Mouse (Mus musculus): ENCODE results near the gene Mapre3. TPM values are rescaled to one million over a fixed set of nuclear protein-coding genes. Genes with fewer than 3 reads are reported as not detected.

The Mapre3 gene
- polyA plus RNA-seq (2014; fragmentation: Nextera tagmentation; extraction: Ambion mirVana) = 14.2 and 17.9 TPM in 2 replicates

GRCm38 (mm10) chr5:30814424-30815119 is at the start of gene Mapre3:
Mapre3 (plus strand) TSS chr5:30814641.
- no peak within 1 kb of the TSS for H3K27ac ChIP-seq (ENCODE audit: low read depth, low read length)
- H3K27me3 ChIP-seq (ENCODE audit: control insufficient read depth, insufficient read depth, low read length) = peaks cover 10% of the 10 kb centered on the region
- peak within 1 kb of the TSS; percentile 82 for H3K9ac ChIP-seq (ENCODE audit: low read depth, low read length)
- no peaks in the 10 kb centered on the region for H3K9me3 ChIP-seq (replicated peaks; ENCODE audit: control insufficient read depth, low read length)
- H3K36me3 ChIP-seq (ENCODE audit: control insufficient read depth, insufficient read depth, low read length) = no peaks in the 10 kb centered on the region
- H3K4me2 ChIP-seq = peak within 1 kb of the TSS; percentile 89
- ATAC-seq (replicated peaks; ENCODE audit: insufficient number of reproducible peaks, low FRiP score, low TSS enrichment) = peak; percentile 91
- H3K4me1 ChIP-seq (ENCODE audit: control insufficient read depth, insufficient read depth, low read length) = peaks cover 2% of the 10 kb centered on the region; the same call in 1 of the 2 replicates
- peak within 1 kb of the TSS; percentile 86 for H3K4me3 ChIP-seq (ENCODE audit: low read depth, low read length)
- WGBS (ENCODE audit: insufficient replicate concordance) = under 1% methylated on average over 59 of the region's 59 CpGs

GRCm38 (mm10) chr5:30765596-30766370 is 48.7 kb upstream of the Mapre3 start:
- H3K27me3 ChIP-seq (ENCODE audit: control insufficient read depth, insufficient read depth, low read length) = no peaks in the 10 kb centered on the region
- H3K36me3 ChIP-seq (ENCODE audit: control insufficient read depth, insufficient read depth, low read length) = no peaks in the 10 kb centered on the region
- no peaks in the 10 kb centered on the region for H3K9me3 ChIP-seq (replicated peaks; ENCODE audit: control insufficient read depth, low read length)
- H3K9ac ChIP-seq (ENCODE audit: low read depth, low read length) = no peak overlapping the region
- no peak for ATAC-seq (replicated peaks; ENCODE audit: insufficient number of reproducible peaks, low FRiP score, low TSS enrichment)
- H3K4me3 ChIP-seq (ENCODE audit: low read depth, low read length) = no peak overlapping the region
- 58% methylated on average over 12 of the region's 12 CpGs for WGBS (ENCODE audit: insufficient replicate concordance)
- no peak overlapping the region; the same call in 1 of the 2 replicates for H3K4me2 ChIP-seq
- H3K4me1 ChIP-seq (ENCODE audit: control insufficient read depth, insufficient read depth, low read length) = peaks cover 24% of the 10 kb centered on the region
- H3K27ac ChIP-seq (ENCODE audit: low read depth, low read length) = no peak overlapping the region

GRCm38 (mm10) chr5:30768082-30768481 is 46.4 kb upstream of the Mapre3 start:
- no peak for ATAC-seq (replicated peaks; ENCODE audit: insufficient number of reproducible peaks, low FRiP score, low TSS enrichment)
- no peak overlapping the region; the same call in 1 of the 2 replicates for H3K4me2 ChIP-seq
- no peak overlapping the region for H3K9ac ChIP-seq (ENCODE audit: low read depth, low read length)
- no peaks in the 10 kb centered on the region for H3K36me3 ChIP-seq (ENCODE audit: control insufficient read depth, insufficient read depth, low read length)
- H3K27me3 ChIP-seq (ENCODE audit: control insufficient read depth, insufficient read depth, low read length) = no peaks in the 10 kb centered on the region
- H3K4me1 ChIP-seq (ENCODE audit: control insufficient read depth, insufficient read depth, low read length) = peaks cover 24% of the 10 kb centered on the region
- H3K27ac ChIP-seq (ENCODE audit: low read depth, low read length) = peak overlapping the region; percentile 29; the same call in 1 of the 2 replicates
- H3K4me3 ChIP-seq (ENCODE audit: low read depth, low read length) = no peak overlapping the region
- 69% methylated on average over 4 of the region's 4 CpGs for WGBS (ENCODE audit: insufficient replicate concordance)
- no peaks in the 10 kb centered on the region for H3K9me3 ChIP-seq (replicated peaks; ENCODE audit: control insufficient read depth, low read length)

- H3K9me3 ChIP-seq (replicated peaks; ENCODE audit: control insufficient read depth, low read length) = no peaks in the 10 kb centered on the region
- 16% methylated on average over 9 of the region's 9 CpGs for WGBS (ENCODE audit: insufficient replicate concordance)
- H3K9ac ChIP-seq (ENCODE audit: low read depth, low read length) = no peak overlapping the region
- H3K27me3 ChIP-seq (ENCODE audit: control insufficient read depth, insufficient read depth, low read length) = no peaks in the 10 kb centered on the region
- H3K27ac ChIP-seq (ENCODE audit: low read depth, low read length) = no peak overlapping the region
- no peak overlapping the region for H3K4me2 ChIP-seq
- H3K36me3 ChIP-seq (ENCODE audit: control insufficient read depth, insufficient read depth, low read length) = no peaks in the 10 kb centered on the region
- H3K4me1 ChIP-seq (ENCODE audit: control insufficient read depth, insufficient read depth, low read length) = peaks cover 24% of the 10 kb centered on the region
- ATAC-seq (replicated peaks; ENCODE audit: insufficient number of reproducible peaks, low FRiP score, low TSS enrichment) = no peak; the same call in 1 of the 2 replicates
- H3K4me3 ChIP-seq (ENCODE audit: low read depth, low read length) = no peak overlapping the region
These were observed 45.8 kb upstream of the Mapre3 start for GRCm38 (mm10) chr5:30768598-30768997.

GRCm38 (mm10) chr5:30769075-30769474 is 45.4 kb upstream of the Mapre3 start:
- H3K27ac ChIP-seq (ENCODE audit: low read depth, low read length) = no peak overlapping the region
- H3K27me3 ChIP-seq (ENCODE audit: control insufficient read depth, insufficient read depth, low read length) = peaks cover 2% of the 10 kb centered on the region; the same call in 1 of the 2 replicates
- H3K36me3 ChIP-seq (ENCODE audit: control insufficient read depth, insufficient read depth, low read length) = no peaks in the 10 kb centered on the region
- no peak overlapping the region for H3K9ac ChIP-seq (ENCODE audit: low read depth, low read length)
- no peak for ATAC-seq (replicated peaks; ENCODE audit: insufficient number of reproducible peaks, low FRiP score, low TSS enrichment)
- 78% methylated on average over 9 of the region's 9 CpGs for WGBS (ENCODE audit: insufficient replicate concordance)
- H3K9me3 ChIP-seq (replicated peaks; ENCODE audit: control insufficient read depth, low read length) = no peaks in the 10 kb centered on the region
- H3K4me2 ChIP-seq = no peak overlapping the region
- peaks cover 24% of the 10 kb centered on the region for H3K4me1 ChIP-seq (ENCODE audit: control insufficient read depth, insufficient read depth, low read length)
- no peak overlapping the region for H3K4me3 ChIP-seq (ENCODE audit: low read depth, low read length)

- Histone ChIP-seq H3K9ac (ENCODE audit: low read depth, low read length) (peak overlapping the region; percentile 29; the same call in 1 of the 2 replicates), H3K36me3 (ENCODE audit: control insufficient read depth, insufficient read depth, low read length) (no peaks in the 10 kb centered on the region), H3K27me3 (ENCODE audit: control insufficient read depth, insufficient read depth, low read length) (peaks cover 7% of the 10 kb centered on the region; the same call in 1 of the 2 replicates), H3K27ac (ENCODE audit: low read depth, low read length) (no peak overlapping the region), H3K9me3 (replicated peaks; ENCODE audit: control insufficient read depth, low read length) (no peaks in the 10 kb centered on the region), H3K4me3 (ENCODE audit: low read depth, low read length) (peak overlapping the region; percentile 34), H3K4me2 (peak overlapping the region; percentile 68), H3K4me1 (ENCODE audit: control insufficient read depth, insufficient read depth, low read length) (no peaks in the 10 kb centered on the region)
- WGBS (ENCODE audit: insufficient replicate concordance) = 9% methylated on average over 20 of the region's 20 CpGs
- ATAC-seq (replicated peaks; ENCODE audit: insufficient number of reproducible peaks, low FRiP score, low TSS enrichment) = no peak; the same call in 1 of the 2 replicates
These were observed 39.7 kb upstream of the Mapre3 start for GRCm38 (mm10) chr5:30774601-30775371.

GRCm38 (mm10) chr5:30780699-30781098 is 33.7 kb upstream of the Mapre3 start:
- Histone ChIP-seq H3K27me3 (ENCODE audit: control insufficient read depth, insufficient read depth, low read length) (no peaks in the 10 kb centered on the region; the same call in 1 of the 2 replicates), H3K36me3 (ENCODE audit: control insufficient read depth, insufficient read depth, low read length) (no peaks in the 10 kb centered on the region), H3K9ac (ENCODE audit: low read depth, low read length) (no peak overlapping the region), H3K27ac (ENCODE audit: low read depth, low read length) (no peak overlapping the region), H3K4me3 (ENCODE audit: low read depth, low read length) (no peak overlapping the region), H3K4me1 (ENCODE audit: control insufficient read depth, insufficient read depth, low read length) (peaks cover 3% of the 10 kb centered on the region; the same call in 1 of the 2 replicates), H3K4me2 (no peak overlapping the region), H3K9me3 (replicated peaks; ENCODE audit: control insufficient read depth, low read length) (no peaks in the 10 kb centered on the region)
- WGBS (ENCODE audit: insufficient replicate concordance) = 65% methylated on average over 9 of the region's 9 CpGs
- ATAC-seq (replicated peaks; ENCODE audit: insufficient number of reproducible peaks, low FRiP score, low TSS enrichment) = no peak

- no peak for ATAC-seq (replicated peaks; ENCODE audit: insufficient number of reproducible peaks, low FRiP score, low TSS enrichment)
- H3K9ac ChIP-seq (ENCODE audit: low read depth, low read length) = no peak overlapping the region
- no peak overlapping the region for H3K27ac ChIP-seq (ENCODE audit: low read depth, low read length)
- H3K4me2 ChIP-seq = no peak overlapping the region
- no peak overlapping the region for H3K4me3 ChIP-seq (ENCODE audit: low read depth, low read length)
- H3K9me3 ChIP-seq (replicated peaks; ENCODE audit: control insufficient read depth, low read length) = no peaks in the 10 kb centered on the region
- H3K36me3 ChIP-seq (ENCODE audit: control insufficient read depth, insufficient read depth, low read length) = no peaks in the 10 kb centered on the region
- H3K4me1 ChIP-seq (ENCODE audit: control insufficient read depth, insufficient read depth, low read length) = peaks cover 3% of the 10 kb centered on the region; the same call in 1 of the 2 replicates
- no peaks in the 10 kb centered on the region; the same call in 1 of the 2 replicates for H3K27me3 ChIP-seq (ENCODE audit: control insufficient read depth, insufficient read depth, low read length)
- 77% methylated on average over 3 of the region's 3 CpGs for WGBS (ENCODE audit: insufficient replicate concordance)
These were observed 33.3 kb upstream of the Mapre3 start for GRCm38 (mm10) chr5:30781147-30781546.

Measured in heart, embryonic 11.5 days (tissue).